Mouse (Mus musculus) hindbrain, embryonic 11.5 days (tissue): ENCODE data around the gene Rcc2. TPM values are rescaled to one million over a fixed set of nuclear protein-coding genes. Genes with fewer than 3 reads are reported as not detected.
A peak's percentile ranks its signal among the peaks of the same experiment; 100 is the strongest.

Experiments used
- ATAC-seq: fragments of 200-750 bp; cut with Nextera tagmentation; 2 replicates; pipeline ENCODE4 v1.8.0; 2017; ENCODE audit warnings: mild to moderate bottlenecking, moderate TSS enrichment, moderate library complexity; ENCODE audit not compliant: low FRiP score
- DNase-seq: peaks from one replicate; pipeline ENCODE4 v3.0.0-alpha.2; 2015; ENCODE audit warnings: low spot score
- H3K27ac ChIP-seq: fragments of 300-500 bp; sonication (generic); 2 replicates; pipeline ENCODE4 v1.5.1; 2014; ENCODE audit warnings: mild to moderate bottlenecking, low read depth, low read length
- H3K27me3 ChIP-seq: fragments of 300-500 bp; sonication (generic); 2 replicates; pipeline ENCODE4 v1.6.1; 2014; ENCODE audit warnings: mild to moderate bottlenecking, low read length, moderate library complexity, mixed read lengths; ENCODE audit not compliant: control insufficient read depth, insufficient read depth
- H3K36me3 ChIP-seq: fragments of 300-500 bp; sonication (generic); 2 replicates; pipeline ENCODE4 v1.6.1; 2014; ENCODE audit warnings: mild to moderate bottlenecking, low read length, moderate library complexity, mixed read lengths; ENCODE audit not compliant: control insufficient read depth, insufficient read depth
- H3K4me1 ChIP-seq: fragments of 300-500 bp; sonication (generic); replicated peaks from 2 replicates; pipeline ENCODE4 v1.6.1; 2014; ENCODE audit warnings: low read length, mixed read lengths; ENCODE audit not compliant: control insufficient read depth, insufficient read depth
- H3K4me2 ChIP-seq: fragments of 300-500 bp; sonication (generic); replicated peaks from 2 replicates; pipeline ENCODE4 v1.6.1; 2014; ENCODE audit warnings: mild to moderate bottlenecking, low read depth, low read length
- H3K4me3 ChIP-seq: fragments of 300-500 bp; sonication (generic); 2 replicates; pipeline ENCODE4 v1.5.1; 2014; ENCODE audit warnings: low read depth, low read length
- H3K9ac ChIP-seq: fragments of 300-500 bp; sonication (generic); 2 replicates; pipeline ENCODE4 v1.6.1; 2014; ENCODE audit warnings: low read depth, low read length
- H3K9me3 ChIP-seq: fragments of 300-500 bp; sonication (generic); 2 replicates; pipeline ENCODE4 v1.6.1; 2016; ENCODE audit warnings: low read length; ENCODE audit not compliant: control insufficient read depth
- WGBS: fragments of 180-500 bp; shearing (Covaris S2); extraction: QIAGEN DNeasy Blood & Tissue Kit; methylation state at CpG from one replicate; pipeline ENCODE4 v1.1.7; 2014; 5-methylcytosine and 5-hydroxymethylcytosine counted together
- polyA plus RNA-seq: library from polyadenylated mRNA; unstranded; fragments of >200 nt; fragmentation: Nextera tagmentation; extraction: Ambion mirVana; gene quantifications from 2 replicates; pipeline ENCODE4 v1.2.1, GENCODE M21; 2014

Gene Rcc2
- polyA plus RNA-seq, 1 experiment from 2014 or later, result 44.3 TPM

GRCm38 (mm10) chr4:140694551-140695060 is 5.7 kb upstream of the Rcc2 start:
- DNase-seq, result no peak
- no peak for ATAC-seq
- H3K9ac ChIP-seq, result no peak overlapping the region
- peaks cover 11% of the 10 kb centered on the region for H3K27me3 ChIP-seq
- H3K4me1 ChIP-seq, result no peaks in the 10 kb centered on the region
- H3K27ac ChIP-seq, result no peak overlapping the region
- no peak overlapping the region for H3K4me2 ChIP-seq
- no peaks in the 10 kb centered on the region for H3K36me3 ChIP-seq
- H3K4me3 ChIP-seq, result no peak overlapping the region
- no peaks in the 10 kb centered on the region for H3K9me3 ChIP-seq
- 29% methylated on average over 1 of the region's 1 CpGs for WGBS

- Histone ChIP-seq H3K36me3 (no peaks in the 10 kb centered on the region), H3K9me3 (no peaks in the 10 kb centered on the region), H3K27ac (no peak overlapping the region), H3K4me3 (no peak overlapping the region), H3K9ac (no peak overlapping the region), H3K4me1 (no peaks in the 10 kb centered on the region), H3K27me3 (peaks cover 14% of the 10 kb centered on the region), H3K4me2 (no peak overlapping the region)
- DNase-seq (no peak), ATAC-seq (no peak)
- WGBS, result 71% methylated on average over 7 of the region's 7 CpGs
Observed at GRCm38 (mm10) chr4:140695146-140695545, 5.2 kb upstream of the Rcc2 start.

GRCm38 (mm10) chr4:140695675-140696585 is 4.4 kb upstream of the Rcc2 start:
- H3K4me1 ChIP-seq, result no peaks in the 10 kb centered on the region; the same call in 1 of the 2 replicates
- 77% methylated on average over 13 of the region's 14 CpGs for WGBS
- H3K4me3 ChIP-seq, result no peak overlapping the region
- no peak overlapping the region for H3K4me2 ChIP-seq
- no peak overlapping the region for H3K9ac ChIP-seq
- H3K27ac ChIP-seq, result no peak overlapping the region
- H3K36me3 ChIP-seq, result no peaks in the 10 kb centered on the region
- DNase-seq (no peak), ATAC-seq (no peak)
- no peaks in the 10 kb centered on the region for H3K9me3 ChIP-seq
- H3K27me3 ChIP-seq, result peaks cover 22% of the 10 kb centered on the region

GRCm38 (mm10) chr4:140699441-140700127 is 757 bp upstream of the Rcc2 start:
- ATAC-seq, result no peak
- H3K9me3 ChIP-seq, result no peaks in the 10 kb centered on the region
- peak overlapping the region; percentile 17 for H3K4me3 ChIP-seq
- 7% methylated on average over 29 of the region's 29 CpGs for WGBS
- no peaks in the 10 kb centered on the region for H3K36me3 ChIP-seq
- peak overlapping the region; percentile 34 for H3K4me2 ChIP-seq
- peak; percentile 44 for DNase-seq
- peaks cover 22% of the 10 kb centered on the region for H3K27me3 ChIP-seq
- H3K4me1 ChIP-seq, result peaks cover 9% of the 10 kb centered on the region
- H3K27ac ChIP-seq, result no peak overlapping the region
- no peak overlapping the region for H3K9ac ChIP-seq

GRCm38 (mm10) chr4:140701049-140701715 is 841 bp downstream of the Rcc2 start:
- Histone ChIP-seq H3K9ac (peak overlapping the region; percentile 95), H3K4me2 (peak overlapping the region; percentile 84), H3K27ac (peak overlapping the region; percentile 99), H3K9me3 (no peaks in the 10 kb centered on the region), H3K4me3 (peak overlapping the region; percentile 97), H3K4me1 (peaks cover 9% of the 10 kb centered on the region), H3K36me3 (no peaks in the 10 kb centered on the region), H3K27me3 (peaks cover 22% of the 10 kb centered on the region)
- DNase-seq (peak; percentile 91), ATAC-seq (peak; percentile 68)
- under 1% methylated on average over 52 of the region's 61 CpGs for WGBS

GRCm38 (mm10) chr4:140701716-140702561 is 1.6 kb downstream of the Rcc2 start:
- DNase-seq (peak; percentile 63), ATAC-seq (no peak)
- Histone ChIP-seq H3K27ac (peak overlapping the region; percentile 99), H3K9me3 (no peaks in the 10 kb centered on the region), H3K4me2 (peak overlapping the region; percentile 84), H3K27me3 (peaks cover 22% of the 10 kb centered on the region), H3K36me3 (no peaks in the 10 kb centered on the region), H3K9ac (peak overlapping the region; percentile 95), H3K4me3 (peak overlapping the region; percentile 97), H3K4me1 (peaks cover 9% of the 10 kb centered on the region)
- 0% methylated on average over 12 of the region's 107 CpGs for WGBS

GRCm38 (mm10) chr4:140702611-140703327 is 2.4 kb downstream of the Rcc2 start:
- Histone ChIP-seq H3K4me1 (peaks cover 9% of the 10 kb centered on the region), H3K27ac (peak overlapping the region; percentile 99), H3K9ac (peak overlapping the region; percentile 95), H3K27me3 (peaks cover 22% of the 10 kb centered on the region), H3K36me3 (no peaks in the 10 kb centered on the region), H3K4me3 (peak overlapping the region; percentile 97), H3K9me3 (no peaks in the 10 kb centered on the region), H3K4me2 (peak overlapping the region; percentile 84)
- DNase-seq (peak; percentile 91), ATAC-seq (peak; percentile 80)
- 0% methylated on average over 41 of the region's 68 CpGs for WGBS
